Mouse (Mus musculus): Measurements from ENCODE around the gene Thsd4.

GRCm38 (mm10) chr9:60527836-60528235 is 6.0 kb upstream of the Thsd4 start:
- TF ChIP-seq CTCF (IDR thresholded peaks at IDR 0.05; ENCODE audit: control insufficient read depth, insufficient read depth, low read length), result no peak
- TF ChIP-seq POLR2A (IDR thresholded peaks at IDR 0.05; ENCODE audit: borderline replicate concordance, control insufficient read depth, low read depth, low read length), result no peak
